Mouse (Mus musculus) heart, postnatal 0 days (tissue): ENCODE results near the gene Rffl.

Experiments used
- CTCF ChIP-seq: IDR thresholded peaks from 2 replicates; pipeline ENCODE4 v1.5.1; 2016; ENCODE audit warnings: antibody characterized with exemption, control low read depth, low read depth
- EP300 ChIP-seq: IDR thresholded peaks from 2 replicates; pipeline ENCODE4 v1.6.1; 2016; ENCODE audit warnings: antibody characterized with exemption, low read depth

- no peak for TF ChIP-seq CTCF
- TF ChIP-seq EP300 = no peak
Measured at GRCm38 (mm10) chr11:82867956-82868355, 3.1 kb downstream of the Rffl start.
